Mouse (Mus musculus) cerebellum, adult 11-12 months (tissue): ENCODE measurements around the gene Mpnd.

Source experiments
- DNase-seq: peaks from one replicate; pipeline ENCODE4 v3.0.0; 2022

The Mpnd gene

GRCm38 (mm10) chr17:56005415-56006061, at the start of gene Mpnd, which contains the start of gene Stap2:
TSS of gene Mpnd (plus strand) at chr17:56005711.
TSS of gene Stap2 (minus strand) at chr17:56005584.
- DNase-seq, result peak; percentile 79

- DNase-seq, result peak; percentile 92
These were observed 49.4 kb upstream of the Mpnd start for GRCm38 (mm10) chr17:55956129-55956528.

DNA sequence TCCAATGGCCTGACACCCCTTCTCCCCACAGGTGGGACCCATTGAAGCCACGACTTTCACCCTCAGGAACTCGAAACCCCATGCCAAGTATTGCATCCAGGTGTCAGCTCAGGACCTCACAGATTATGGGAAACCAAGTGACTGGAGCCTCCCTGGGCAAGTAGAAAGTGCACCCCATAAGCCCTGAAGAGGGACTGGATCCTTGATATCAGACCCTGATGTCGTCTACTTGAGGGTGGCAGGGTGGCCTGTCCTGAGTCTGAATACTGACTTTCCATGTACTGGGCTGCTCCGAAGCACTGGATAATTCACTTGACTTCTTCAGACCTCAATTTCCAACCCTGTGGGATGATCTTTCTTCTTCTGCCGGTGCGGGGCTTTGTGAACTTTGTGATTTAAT, 48.9 kb upstream of the Mpnd start:
- DNase-seq, result no peak

DNA sequence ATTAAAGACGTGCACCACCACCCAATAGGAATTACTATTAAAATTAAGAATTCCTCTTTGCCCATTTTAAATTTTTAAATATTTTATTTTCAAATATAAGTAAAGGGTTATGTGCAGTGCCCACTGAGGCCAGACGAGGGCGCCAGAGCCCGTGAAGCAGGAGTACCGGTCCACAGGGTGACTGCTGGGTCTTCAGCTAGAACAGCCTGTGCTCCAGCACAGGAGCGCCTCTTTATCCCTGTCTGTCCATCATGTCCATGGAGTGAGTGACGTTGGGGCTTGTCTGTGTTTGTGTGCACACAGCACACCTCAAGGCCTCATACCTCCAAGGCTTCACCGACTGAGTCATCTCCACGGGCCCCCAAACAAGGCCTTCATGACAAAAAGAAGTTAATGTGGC, 48.3 kb upstream of the Mpnd start:
- peak; percentile 80 for DNase-seq

- DNase-seq, result peak; percentile 62
These were observed 47.6 kb upstream of the Mpnd start for GRCm38 (mm10) chr17:55957726-55958583.

GRCm38 (mm10) chr17:55958584-55958886, 47.0 kb upstream of the Mpnd start:
- DNase-seq, result peak; percentile 53

GRCm38 (mm10) chr17:55958918-55959728, 46.4 kb upstream of the Mpnd start, which contains the start of gene Yju2:
TSS of gene Yju2 (plus strand) at chr17:55959099.
- peak; percentile 94 for DNase-seq

GRCm38 (mm10) chr17:55959946-55960740, 45.4 kb upstream of the Mpnd start:
- peak; percentile 66 for DNase-seq

DNA sequence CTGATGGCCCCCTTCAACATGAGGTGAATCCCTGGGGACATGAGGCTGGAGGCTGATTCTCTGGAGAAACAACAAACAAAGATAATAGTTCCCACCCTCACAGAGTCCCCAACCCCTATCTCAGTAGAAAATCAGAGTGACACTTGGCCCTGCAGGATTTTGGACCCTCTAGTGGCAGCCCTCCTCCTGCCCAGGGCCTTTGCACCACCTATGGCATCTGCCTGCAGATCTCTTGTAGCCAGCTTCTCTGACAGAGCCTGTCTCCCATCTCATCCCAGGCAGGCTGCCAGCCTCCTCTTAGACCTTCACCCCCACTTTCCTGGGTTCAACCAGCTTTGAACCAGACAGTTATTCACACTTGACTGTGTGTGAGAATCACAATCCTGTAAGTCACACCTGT, 44.7 kb upstream of the Mpnd start:
- peak; percentile 60 for DNase-seq

GRCm38 (mm10) chr17:55961631-55962030, 43.9 kb upstream of the Mpnd start:
- DNase-seq, result peak; percentile 46

DNA sequence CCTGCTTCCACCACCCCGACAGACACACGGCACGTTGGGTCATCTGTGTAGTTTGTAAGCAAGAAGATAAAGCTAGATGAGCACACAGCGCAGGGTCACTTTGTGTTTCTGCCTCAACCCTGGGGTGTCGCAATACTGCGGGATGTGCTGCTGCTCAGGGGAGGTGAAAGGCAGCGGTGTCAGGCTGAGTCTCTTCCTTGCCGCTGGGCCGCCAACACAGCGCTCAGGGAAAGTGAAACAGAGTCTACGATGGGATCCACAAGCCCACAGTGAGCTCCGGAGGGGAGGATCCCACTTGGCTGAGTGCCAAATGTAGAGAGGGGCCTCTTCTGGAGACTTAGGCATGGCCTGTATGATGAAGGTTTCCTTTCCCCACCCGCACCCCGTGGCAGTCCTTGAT, 42.3 kb upstream of the Mpnd start:
- peak; percentile 23 for DNase-seq

DNA sequence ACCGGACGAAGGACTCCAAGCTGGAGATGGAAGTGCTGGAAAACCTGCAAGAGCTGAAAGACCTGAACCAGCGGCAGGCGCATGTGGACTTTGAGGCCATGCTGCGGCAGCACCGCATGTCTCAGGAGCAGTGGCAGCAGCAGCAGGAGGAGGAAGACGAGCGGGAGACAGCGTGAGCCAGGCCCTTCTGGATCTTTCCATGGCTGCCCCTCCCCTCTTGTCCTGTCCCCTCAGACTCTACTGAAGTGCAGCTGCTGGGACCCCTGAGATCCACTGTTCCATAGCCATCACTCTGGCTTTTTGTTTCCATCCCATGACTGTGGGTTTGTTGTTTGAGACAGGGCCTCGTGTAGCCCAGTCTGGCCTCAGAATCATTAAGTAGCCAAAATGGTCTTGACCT, 41.0 kb upstream of the Mpnd start:
- peak; percentile 40 for DNase-seq

GRCm38 (mm10) chr17:55964996-55965395, 40.5 kb upstream of the Mpnd start:
- peak; percentile 42 for DNase-seq

- DNase-seq, result peak; percentile 49
These were observed 38.3 kb upstream of the Mpnd start for GRCm38 (mm10) chr17:55967186-55967585.

DNA sequence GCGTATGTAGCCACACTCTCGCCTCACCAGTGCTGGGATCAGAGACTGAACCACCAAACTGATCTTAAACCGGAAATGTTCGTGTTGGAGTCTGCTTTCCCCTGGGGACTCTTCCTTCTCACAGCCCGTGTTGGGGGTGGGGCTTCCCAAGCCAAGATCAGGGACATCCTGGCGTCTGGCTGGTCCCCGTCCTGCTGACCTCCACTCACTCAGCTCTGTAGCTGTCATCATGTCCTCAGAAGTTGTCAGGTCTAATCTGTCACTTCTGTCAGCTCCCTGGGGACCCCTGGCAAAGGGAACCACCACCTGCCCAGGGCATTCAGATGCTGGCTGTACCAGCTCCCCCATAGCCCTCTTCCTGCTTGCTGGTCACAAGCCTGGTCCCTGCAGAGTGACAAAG, 37.3 kb upstream of the Mpnd start:
- no peak for DNase-seq

GRCm38 (mm10) chr17:55969560-55969959, 36.0 kb upstream of the Mpnd start:
- DNase-seq, result peak; percentile 48

GRCm38 (mm10) chr17:55969966-55970891, 35.3 kb upstream of the Mpnd start, which contains the start of gene Shd:
TSS of gene Shd (plus strand) at chr17:55970467.
- peak; percentile 66 for DNase-seq

DNA sequence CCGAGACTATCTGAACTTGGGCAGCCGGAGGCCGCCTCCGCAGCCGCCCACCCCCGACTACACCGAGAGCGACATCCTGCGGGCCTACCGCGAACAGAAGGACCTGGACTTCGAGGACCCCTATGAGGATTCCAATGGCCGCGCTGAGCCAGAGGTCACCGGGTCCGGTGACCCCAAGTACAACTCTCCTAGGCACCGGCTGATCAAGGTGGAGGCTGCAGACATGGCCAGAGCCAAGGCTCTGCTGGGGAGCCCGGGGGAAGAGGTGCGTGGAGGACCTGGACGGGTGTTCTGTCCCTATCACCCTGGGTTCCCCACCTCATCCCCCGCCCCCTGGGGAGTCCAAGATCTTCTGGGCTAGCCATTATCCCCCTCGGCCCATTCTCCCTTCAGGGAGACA, 34.1 kb upstream of the Mpnd start:
- peak; percentile 52 for DNase-seq

DNA sequence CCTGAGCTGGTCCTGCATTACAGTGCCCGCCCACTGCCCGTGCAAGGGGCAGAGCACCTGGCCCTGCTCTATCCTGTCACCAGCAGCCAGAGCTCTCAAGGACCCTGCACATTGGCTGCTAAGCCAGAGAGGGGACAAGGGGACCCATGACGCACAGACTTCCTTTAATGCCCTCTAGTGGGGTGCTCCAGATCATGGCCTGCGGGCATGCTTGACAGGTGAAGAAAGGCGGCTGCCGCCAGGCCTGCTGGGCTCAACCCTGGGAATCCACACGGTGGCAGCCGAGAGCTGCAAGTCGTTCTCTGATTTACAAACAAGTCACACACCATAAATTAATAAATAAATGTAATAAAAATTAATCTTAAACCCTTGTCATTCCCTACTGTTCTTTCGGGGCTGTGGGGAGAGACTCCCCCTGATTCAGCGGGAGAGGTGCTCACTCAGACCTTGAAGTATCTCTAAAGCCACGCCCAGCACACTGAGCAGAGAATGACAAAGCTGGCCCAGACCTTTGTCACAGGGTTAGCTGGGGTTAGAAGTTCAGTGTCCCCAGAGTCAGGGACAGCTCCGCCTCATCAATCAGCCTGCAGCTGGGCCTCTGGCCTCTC, 29.2 kb upstream of the Mpnd start:
- peak; percentile 85 for DNase-seq

DNA sequence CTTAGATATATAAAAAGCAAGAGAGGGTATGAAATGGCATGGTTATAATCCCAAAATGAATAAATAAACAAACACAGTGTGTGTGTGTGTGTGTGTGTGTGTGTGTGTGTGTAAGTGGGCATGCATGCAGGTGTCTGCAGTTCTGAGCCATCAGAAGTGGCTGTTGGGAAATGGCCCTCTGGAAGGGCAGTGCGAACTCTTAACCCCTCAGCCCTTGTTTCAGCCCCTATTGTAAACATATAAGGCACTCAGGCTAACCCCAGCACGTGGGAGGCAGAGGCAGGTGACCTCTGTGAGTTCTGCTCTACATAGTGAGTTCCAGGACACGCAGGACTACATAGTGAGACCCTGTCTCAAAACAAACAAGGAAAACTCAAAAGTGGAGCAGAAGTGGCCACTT, 28.2 kb upstream of the Mpnd start:
- no peak for DNase-seq
